Mouse (Mus musculus) liver, postnatal 0 days (tissue): ENCODE results near the gene Ube2j2.

Experiments
- CTCF ChIP-seq: sonication (generic); IDR thresholded peaks from 2 replicates; pipeline ENCODE4 v1.5.1; 2016; ENCODE audit warnings: antibody characterized with exemption, low read depth
- EP300 ChIP-seq: IDR thresholded peaks from 2 replicates; pipeline ENCODE4 v1.6.1; 2016; ENCODE audit warnings: antibody characterized with exemption, low read depth, mild to moderate bottlenecking

- TF ChIP-seq CTCF (no peak), EP300 (no peak)
Observed at GRCm38 (mm10) chr4:155972651-155973050, 29.0 kb downstream of the Ube2j2 start.
